Mouse (Mus musculus): ENCODE data around the gene Gm9044.
"Not testable (repeated sequence)": the region's sequence is repeated elsewhere in the genome, so short reads cannot be mapped to it uniquely, and the experiment has no call there.

The Gm9044 gene

DNA sequence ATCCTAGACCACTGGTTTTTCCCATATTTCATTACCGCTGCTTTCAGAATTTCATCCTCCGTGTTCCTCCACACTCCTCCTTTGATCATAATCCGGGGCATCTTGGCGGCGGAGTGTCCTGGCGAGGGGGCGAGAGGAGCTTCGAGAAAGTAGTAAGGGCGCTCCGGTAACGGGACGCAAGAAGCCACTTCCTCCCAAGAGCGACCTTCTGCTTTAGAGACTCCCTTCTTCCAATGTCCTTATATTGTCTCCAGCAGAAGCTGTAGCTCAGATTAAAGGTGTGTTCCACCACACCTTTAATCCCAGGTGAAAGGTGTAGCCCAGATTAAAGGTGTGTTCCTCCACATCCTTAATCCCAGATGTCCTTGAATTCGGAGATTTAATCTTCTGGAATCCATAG, at the start of gene Gm9044:
TSS of gene Gm9044 (minus strand) at position 101 of the 400 bp plus-strand sequence.
- not testable (repeated sequence) for DNase-seq (ENCODE audit: low read depth, low spot score)

DNA sequence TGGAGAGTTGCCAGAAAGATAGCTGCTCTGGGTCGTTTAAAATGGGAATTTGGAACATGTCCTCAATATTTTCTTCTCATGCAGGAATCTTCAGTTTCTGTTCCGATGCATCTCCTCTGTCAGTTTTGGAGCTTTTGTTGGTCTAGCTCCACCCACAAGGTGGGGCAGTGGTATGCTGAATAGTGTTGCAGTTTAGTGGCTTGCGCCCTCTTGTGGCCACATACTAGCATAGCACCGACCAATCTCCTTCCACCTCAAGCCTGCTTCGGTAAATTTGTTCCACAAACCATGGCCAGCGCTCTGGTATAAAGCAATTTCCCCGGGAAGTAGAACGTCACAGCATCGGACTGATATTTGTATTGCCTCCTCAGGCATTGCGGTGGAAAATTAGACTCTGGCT, 38.2 kb upstream of the Gm9044 start:
- peak; percentile 70 for DNase-seq (ENCODE audit: low read depth, low spot score)

DNA sequence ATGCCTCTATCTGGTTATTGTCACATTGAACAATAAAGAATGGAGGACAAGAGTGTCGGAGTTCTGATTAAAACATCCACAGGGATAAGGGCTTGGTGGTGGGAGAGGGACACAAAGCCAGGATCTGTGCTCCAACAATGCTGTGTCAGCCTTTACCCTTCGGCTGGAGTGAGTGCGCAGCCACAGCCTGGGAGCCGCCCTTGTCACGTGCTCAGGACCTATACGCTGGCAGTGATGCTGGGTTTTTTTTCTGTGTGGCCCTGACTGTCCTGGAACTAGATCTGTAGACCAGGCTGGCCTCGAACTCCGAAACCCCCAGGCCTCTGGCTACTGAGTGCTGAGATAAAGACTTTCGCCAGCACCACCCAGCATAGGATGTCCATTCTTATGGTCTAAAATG, 37.3 kb upstream of the Gm9044 start:
- no peak for DNase-seq (ENCODE audit: low read depth, low spot score)

DNA sequence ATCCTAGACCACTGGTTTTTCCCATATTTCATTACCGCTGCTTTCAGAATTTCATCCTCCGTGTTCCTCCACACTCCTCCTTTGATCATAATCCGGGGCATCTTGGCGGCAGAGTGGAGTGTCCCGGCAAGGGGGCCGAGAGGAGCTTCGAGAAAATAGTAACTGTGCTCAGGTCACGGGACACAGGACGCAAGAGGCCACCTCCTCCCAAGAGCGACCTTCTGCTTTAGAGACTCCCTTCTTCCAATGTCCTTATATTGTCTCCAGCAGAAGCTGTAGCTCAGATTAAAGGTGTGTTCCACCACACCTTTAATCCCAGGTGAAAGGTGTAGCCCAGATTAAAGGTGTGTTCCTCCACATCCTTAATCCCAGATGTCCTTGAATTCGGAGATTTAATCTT, 21.8 kb upstream of the Gm9044 start, which contains the start of gene Gm9049:
TSS of gene Gm9049 (minus strand) at position 101 of the 400 bp plus-strand sequence.
- not testable (repeated sequence) for DNase-seq (ENCODE audit: low read depth, low spot score)

DNA sequence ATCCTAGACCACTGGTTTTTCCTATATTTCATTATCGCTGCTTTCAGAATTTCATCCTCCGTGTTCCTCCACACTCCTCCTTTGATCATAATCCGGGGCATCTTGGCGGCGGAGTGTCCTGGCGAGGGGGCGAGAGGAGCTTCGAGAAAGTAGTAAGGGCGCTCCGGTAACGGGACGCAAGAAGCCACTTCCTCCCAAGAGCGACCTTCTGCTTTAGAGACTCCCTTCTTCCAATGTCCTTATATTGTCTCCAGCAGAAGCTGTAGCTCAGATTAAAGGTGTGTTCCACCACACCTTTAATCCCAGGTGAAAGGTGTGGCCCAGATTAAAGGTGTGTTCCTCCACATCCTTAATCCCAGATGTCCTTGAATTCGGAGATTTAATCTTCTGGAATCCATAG, 16.4 kb upstream of the Gm9044 start, which contains the start of gene Gm9048:
TSS of gene Gm9048 (minus strand) at position 101 of the 400 bp plus-strand sequence.
- DNase-seq (ENCODE audit: low read depth, low spot score), result not testable (repeated sequence)

DNA sequence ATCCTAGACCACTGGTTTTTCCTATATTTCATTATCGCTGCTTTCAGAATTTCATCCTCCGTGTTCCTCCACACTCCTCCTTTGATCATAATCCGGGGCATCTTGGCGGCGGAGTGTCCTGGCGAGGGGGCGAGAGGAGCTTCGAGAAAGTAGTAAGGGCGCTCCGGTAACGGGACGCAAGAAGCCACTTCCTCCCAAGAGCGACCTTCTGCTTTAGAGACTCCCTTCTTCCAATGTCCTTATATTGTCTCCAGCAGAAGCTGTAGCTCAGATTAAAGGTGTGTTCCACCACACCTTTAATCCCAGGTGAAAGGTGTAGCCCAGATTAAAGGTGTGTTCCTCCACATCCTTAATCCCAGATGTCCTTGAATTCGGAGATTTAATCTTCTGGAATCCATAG, 10.9 kb upstream of the Gm9044 start, which contains the start of gene Gm9046:
TSS of gene Gm9046 (minus strand) at position 101 of the 400 bp plus-strand sequence.
- not testable (repeated sequence) for DNase-seq (ENCODE audit: low read depth, low spot score)

DNA sequence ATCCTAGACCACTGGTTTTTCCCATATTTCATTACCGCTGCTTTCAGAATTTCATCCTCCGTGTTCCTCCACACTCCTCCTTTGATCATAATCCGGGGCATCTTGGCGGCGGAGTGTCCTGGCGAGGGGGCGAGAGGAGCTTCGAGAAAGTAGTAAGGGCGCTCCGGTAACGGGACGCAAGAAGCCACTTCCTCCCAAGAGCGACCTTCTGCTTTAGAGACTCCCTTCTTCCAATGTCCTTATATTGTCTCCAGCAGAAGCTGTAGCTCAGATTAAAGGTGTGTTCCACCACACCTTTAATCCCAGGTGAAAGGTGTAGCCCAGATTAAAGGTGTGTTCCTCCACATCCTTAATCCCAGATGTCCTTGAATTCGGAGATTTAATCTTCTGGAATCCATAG, 5.5 kb upstream of the Gm9044 start, which contains the start of gene Gm9045:
TSS of gene Gm9045 (minus strand) at position 101 of the 400 bp plus-strand sequence.
- DNase-seq (ENCODE audit: low read depth, low spot score), result not testable (repeated sequence)

DNA sequence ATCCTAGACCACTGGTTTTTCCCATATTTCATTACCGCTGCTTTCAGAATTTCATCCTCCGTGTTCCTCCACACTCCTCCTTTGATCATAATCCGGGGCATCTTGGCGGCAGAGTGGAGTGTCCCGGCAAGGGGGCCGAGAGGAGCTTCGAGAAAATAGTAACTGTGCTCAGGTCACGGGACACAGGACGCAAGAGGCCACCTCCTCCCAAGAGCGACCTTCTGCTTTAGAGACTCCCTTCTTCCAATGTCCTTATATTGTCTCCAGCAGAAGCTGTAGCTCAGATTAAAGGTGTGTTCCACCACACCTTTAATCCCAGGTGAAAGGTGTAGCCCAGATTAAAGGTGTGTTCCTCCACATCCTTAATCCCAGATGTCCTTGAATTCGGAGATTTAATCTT, 5.3 kb downstream of the Gm9044 start, which contains the start of gene Gm9040:
TSS of gene Gm9040 (minus strand) at position 101 of the 400 bp plus-strand sequence.
- DNase-seq (ENCODE audit: low read depth, low spot score), result not testable (repeated sequence)

DNA sequence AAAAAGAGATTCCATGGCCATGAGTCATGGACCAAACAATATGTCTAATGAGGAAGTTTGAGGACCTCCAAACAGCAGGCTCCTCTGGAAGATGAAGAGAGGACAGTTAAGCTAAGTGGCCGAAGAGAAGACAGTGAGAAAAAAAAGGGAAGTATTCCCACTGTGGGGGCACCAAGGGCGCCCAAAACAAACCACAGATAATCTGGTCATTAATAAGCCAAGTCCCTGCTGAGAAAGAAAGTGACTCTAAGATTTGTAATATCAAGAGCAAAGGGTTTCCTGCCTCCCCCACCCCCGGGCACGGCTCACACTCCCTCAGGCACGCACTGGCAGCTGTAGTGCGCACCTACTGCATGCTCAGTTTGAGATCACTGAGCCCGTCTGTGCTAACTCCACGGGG, 13.2 kb downstream of the Gm9044 start:
- DNase-seq (ENCODE audit: low read depth, low spot score), result no peak

DNA sequence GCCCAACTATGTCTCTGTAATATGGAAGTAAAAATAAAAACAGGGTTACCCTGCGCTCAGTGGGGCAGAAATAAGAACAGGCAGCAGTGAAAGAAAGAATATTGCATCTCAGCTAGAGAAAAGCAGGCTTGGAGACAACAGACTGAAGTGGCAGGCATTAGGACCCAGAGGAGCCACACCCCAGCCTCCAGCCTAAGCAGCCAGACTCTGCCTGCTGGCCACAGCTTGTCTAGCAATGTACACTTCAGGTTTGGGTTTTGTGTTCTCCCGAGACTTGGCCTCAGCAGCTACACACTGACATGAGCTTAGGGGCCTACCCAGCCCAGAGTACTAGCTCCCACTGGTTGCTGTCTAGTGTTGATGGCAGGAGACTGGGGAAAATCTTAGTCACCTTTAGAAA, 30.1 kb downstream of the Gm9044 start:
- DNase-seq (ENCODE audit: low read depth, low spot score), result not testable (repeated sequence)

DNA sequence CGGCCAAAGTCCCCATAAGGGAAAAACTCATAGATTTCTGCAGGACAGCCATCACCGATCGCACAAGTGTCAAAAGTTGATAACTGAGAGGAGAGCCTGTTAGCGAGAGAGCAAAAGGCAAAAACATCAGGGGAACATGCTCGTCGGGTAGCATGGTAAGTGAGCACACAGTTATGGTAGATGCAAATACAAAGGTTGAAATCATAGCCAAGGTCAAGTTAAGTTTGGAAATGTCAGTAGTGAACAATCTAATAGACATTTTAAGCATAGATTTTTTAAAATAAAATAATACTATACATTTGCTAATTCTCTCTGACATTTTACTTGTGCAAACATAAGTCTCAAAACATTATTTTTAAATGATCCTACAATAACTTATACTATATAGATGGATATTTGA, 37.3 kb downstream of the Gm9044 start, which contains the start of gene Iltifb:
TSS of gene Iltifb (minus strand) at position 101 of the 400 bp plus-strand sequence.
- no peak for DNase-seq (ENCODE audit: low read depth, low spot score)

DNA sequence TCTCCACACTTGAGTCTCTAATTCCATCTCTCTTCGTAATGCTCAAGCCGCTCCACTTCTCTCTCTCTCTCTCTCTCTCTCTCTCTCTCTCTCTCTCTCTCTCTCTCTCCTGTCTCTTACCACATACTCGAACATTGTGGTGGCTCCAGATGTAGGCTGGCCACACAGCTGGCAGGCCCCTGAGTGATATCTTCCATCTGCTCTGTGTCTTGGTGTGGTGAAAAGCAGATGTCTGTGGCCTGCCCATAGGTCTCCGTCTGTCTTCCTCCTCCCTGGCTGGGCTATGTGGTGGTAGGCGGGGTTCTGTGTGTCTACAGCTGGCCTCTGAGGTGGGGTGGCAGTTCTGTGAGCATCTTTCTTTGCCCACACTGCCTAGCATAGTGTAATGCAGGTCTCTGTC, 49.2 kb downstream of the Gm9044 start:
- not testable (repeated sequence) for DNase-seq (ENCODE audit: low read depth, low spot score)

DNA sequence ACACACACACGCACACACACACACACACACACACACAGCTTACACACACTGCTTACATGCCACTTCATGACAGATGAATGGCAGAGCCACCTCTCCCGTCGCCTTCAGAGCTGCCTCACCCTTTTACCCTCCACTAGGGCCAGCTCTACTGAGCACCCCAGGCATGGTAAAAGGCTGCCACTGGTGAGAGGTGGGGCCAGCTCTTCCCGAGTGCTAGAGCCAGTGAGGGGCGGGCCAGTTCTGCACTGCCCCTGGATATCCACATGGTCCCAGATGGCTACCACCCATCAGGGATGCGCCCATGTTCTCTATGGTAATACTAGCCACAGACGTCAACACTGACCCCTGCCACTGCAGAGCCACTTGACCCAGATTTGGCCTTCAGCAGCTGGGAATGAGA, 49.6 kb downstream of the Gm9044 start:
- DNase-seq (ENCODE audit: low read depth, low spot score), result not testable (repeated sequence)
